Mouse (Mus musculus) layer of hippocampus, adult 2 months (tissue): ENCODE measurements at regions not wholly inside any gene's neighbourhood (a gene's known extent, or its start where the extent isn't known, plus 50 kb on each side); places are given as distances from the start of the nearest gene placed in this dataset.

Experiments
- DNase-seq, 2 experiments: peaks; one replicate each; pipeline ENCODE4 v3.0.0; 2022; ENCODE audit warnings: low spot score in 2 of 2
- H3K27ac ChIP-seq: fragments of 200-600 bp; 2 replicates; pipeline ENCODE4 v1.8.1; 2022
- H3K4me3 ChIP-seq: fragments of 200-600 bp; 2 replicates; pipeline ENCODE4 v1.8.1; 2022; ENCODE audit warnings: mild to moderate bottlenecking
- CTCF ChIP-seq: fragments of 200-600 bp; conservative IDR thresholded peaks from 2 replicates; pipeline ENCODE4 v1.8.1; 2022; ENCODE audit warnings: antibody characterized with exemption, mild to moderate bottlenecking, moderate library complexity

DNA sequence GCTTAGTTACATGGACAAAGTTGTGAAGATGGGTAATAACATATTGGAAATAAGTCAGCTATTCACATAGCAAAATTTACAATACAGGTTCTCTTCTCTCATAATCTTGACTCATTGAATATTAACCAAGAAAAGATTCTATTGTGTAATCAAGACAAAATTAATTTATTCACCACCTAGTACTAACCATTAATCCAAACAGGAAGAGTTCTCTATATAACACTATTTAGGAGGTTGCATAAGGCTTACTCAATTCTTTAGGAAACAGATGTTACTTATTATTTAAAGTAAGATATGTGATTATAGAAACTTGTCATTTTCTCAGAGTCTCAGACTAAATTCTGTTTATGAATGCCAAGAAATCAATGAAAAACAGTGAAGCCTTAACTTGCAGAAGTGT is 600.4 kb upstream of the Tusc1 start:
- TF ChIP-seq CTCF, result no peak
- H3K27ac ChIP-seq, result no peak overlapping the region
- DNase-seq, result no peak
- H3K4me3 ChIP-seq, result no peak overlapping the region

DNA sequence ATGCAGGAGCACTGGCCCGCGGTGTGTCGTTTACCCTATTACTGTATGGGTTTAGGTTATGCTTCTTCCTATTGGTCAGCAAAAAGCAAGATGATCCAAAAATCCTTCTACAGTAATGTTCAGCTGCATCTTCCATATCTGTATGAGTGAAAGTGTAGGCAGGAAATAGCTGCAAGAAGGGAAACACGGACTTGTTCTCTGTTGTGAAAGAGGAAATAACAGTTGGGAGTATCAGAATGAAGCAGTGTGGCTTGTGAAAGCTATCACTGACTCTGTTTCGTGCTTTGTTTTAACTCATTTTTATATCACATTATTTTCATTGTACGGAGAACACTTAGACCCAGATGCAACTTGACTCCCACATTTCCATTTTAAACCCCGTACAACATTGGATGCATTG is 591.8 kb upstream of the Tusc1 start:
- no peak overlapping the region for H3K27ac ChIP-seq
- no peak for DNase-seq
- TF ChIP-seq CTCF, result no peak
- no peak overlapping the region for H3K4me3 ChIP-seq

DNA sequence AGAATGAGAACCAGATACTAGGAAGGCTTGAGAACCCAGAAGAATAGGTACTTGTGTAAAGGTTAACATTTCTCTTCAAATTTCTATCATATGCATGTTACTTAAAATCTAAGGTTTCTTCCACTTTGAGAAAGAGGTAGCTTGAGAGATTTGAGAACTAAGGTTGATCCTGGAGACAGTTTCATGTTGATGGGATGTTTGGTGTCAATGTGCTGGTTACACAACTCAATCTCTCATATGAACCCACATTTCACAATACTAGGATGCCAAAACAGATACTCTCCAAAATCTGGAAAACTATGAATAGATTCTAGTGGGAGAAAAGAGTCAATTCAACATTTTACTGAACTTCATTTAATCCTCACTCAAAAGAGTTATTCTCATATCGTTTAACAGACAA is 589.1 kb upstream of the Tusc1 start:
- TF ChIP-seq CTCF, result no peak

DNA sequence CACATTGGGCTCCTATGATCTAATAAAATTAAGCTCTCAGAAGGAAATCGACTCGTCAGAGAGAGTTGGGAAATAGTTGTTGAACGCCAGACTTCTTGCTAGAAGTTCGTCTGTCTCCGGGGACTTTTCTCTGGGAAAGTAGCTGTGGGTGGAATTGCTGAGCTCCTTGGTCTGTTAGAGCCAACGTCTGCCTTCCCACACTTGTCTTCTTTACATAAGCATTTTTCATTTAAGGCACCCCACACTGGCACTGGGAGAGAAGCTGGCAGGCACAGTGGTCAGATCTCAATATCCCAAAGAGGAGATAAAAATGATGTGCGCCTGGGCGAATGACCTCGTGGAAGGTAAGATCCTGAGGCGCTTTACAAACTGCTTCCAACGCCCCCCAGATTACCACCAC is 551.3 kb upstream of the Tusc1 start:
- peak; percentile 18 to 55 for DNase-seq
- no peak for TF ChIP-seq CTCF
- Histone ChIP-seq H3K27ac (no peak overlapping the region), H3K4me3 (no peak overlapping the region)

More for the DNA sequence above, 589.1 kb upstream of the Tusc1 start:
- no peak overlapping the region for H3K4me3 ChIP-seq
- no peak for DNase-seq
- no peak overlapping the region for H3K27ac ChIP-seq

DNA sequence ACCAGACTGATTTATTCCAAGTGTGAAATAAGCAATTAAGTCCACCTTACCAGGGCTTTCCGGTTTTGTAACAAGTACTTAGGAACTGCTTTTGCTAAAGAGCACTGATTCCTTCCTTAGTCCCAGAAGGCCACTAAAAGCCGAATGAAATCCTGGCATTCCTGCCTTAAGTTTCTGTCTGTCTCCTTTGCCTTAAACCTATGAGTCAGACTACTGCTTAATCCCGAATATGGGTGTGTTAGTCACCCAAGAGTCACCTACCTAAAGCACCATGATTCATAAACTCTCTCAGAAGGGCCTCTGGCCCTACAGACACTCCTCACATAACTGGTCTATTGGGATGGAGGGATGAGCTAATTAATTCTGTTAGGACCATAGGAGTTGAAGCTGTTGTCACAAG is 546.0 kb upstream of the Tusc1 start:
- Histone ChIP-seq H3K4me3 (no peak overlapping the region), H3K27ac (no peak overlapping the region)
- TF ChIP-seq CTCF, result no peak
- DNase-seq, result no peak

DNA sequence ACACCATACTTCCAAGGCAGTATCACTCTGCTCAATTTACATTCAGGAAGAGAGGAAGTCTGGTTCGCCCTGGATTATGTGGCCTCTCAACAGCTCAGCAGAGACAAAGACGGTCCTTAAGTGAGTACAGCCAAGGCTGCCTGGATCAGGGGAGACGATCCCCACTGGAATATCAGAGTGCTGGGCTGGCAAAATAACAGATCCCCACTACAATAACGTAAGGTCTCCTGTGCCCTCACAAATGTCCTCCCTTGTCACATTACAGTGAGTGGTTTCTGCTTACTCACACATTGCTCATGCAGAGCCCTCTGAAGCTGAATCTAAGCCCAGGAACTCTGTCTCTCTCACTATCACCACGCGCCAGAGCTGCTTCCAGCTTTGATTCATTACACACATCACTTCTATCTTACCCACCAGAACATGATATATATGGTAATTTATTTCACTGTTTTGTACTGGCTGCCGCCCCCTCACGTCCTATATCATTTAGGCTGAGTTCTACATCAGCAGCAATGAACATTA is 544.1 kb upstream of the Tusc1 start:
- no peak for TF ChIP-seq CTCF
- DNase-seq, result peak in 1 of 2 experiments; percentile 4
- Histone ChIP-seq H3K4me3 (no peak overlapping the region), H3K27ac (no peak overlapping the region)

DNA sequence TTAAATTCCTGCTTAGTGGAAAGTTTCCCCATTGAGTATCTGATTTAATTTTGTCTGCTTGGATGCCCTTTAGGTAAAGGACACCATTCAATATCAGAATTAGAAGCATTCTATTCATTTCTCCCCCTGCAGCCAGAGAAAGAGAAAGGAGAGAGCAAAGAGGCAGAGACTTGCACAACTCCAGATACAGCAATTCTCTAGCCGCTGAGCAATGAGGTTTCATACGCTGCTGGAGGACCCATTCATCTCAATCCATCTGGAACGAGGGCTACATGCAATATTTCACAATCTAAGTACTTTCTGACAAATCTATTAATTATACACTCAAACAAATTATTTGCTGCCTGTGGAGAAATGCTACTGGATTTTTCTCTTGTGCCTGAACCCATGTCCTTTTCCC is 538.0 kb upstream of the Tusc1 start:
- DNase-seq, result no peak
- no peak overlapping the region for H3K4me3 ChIP-seq
- TF ChIP-seq CTCF, result no peak
- no peak overlapping the region for H3K27ac ChIP-seq

DNA sequence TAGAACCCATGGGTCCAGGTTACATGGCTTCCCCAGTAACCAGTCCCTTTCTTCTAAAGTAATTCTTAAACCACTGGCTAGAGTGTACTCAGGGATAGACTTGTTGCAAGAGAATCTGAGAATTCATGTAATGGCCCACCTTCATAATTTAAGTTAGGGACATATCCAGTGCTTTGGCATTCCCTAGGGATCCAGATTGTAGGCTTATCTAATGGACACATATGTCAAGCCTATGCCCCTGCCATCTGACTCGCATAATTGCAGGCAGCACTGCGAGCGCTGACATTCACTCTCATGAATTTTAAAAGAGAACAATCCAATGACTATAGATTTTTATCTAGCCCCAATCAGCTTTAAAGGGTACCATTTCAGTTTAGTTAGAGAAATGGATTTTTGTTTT is 518.1 kb upstream of the Tusc1 start:
- Histone ChIP-seq H3K27ac (no peak overlapping the region), H3K4me3 (no peak overlapping the region)
- no peak for DNase-seq
- no peak for TF ChIP-seq CTCF

DNA sequence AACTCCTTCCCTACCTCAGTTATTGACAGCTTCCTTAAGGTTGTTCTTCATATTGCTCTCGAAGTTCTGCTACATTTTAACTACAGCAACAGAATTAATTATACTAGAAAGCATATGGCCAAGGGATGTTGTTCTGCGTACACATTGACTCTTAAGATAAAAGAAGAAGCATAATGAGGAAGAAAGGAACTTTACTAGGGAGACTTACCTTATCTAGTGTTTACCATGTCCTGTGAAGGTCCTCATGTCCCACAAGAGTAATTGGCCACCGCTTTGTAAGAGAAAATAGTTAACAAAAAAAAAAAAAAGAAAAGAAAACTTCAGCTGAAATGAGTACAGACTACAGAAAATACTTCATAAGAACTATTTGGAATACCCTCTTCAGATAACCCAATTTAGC is 513.9 kb upstream of the Tusc1 start:
- TF ChIP-seq CTCF, result no peak
- H3K4me3 ChIP-seq, result no peak overlapping the region
- DNase-seq, result no peak
- no peak overlapping the region for H3K27ac ChIP-seq

DNA sequence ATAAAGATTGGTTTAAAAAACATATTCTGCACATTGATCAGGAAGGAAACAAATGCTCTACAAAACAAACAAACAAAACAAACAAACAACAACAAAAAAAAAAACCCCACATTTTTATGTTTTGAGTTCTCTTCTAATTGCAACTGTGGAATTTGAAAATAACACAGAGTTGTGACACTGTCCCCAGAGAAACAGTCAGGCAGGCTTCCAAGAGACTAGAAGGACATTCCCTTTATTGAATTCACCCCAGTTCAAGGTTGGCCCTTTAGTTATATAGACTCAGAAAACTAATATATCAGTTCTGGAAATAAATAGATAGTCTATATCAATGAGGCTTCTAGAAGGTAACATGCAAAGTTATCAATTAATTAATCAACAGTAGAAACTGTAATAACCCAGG is 495.4 kb upstream of the Tusc1 start:
- no peak for TF ChIP-seq CTCF
- H3K27ac ChIP-seq, result no peak overlapping the region
- no peak overlapping the region for H3K4me3 ChIP-seq
- no peak for DNase-seq

DNA sequence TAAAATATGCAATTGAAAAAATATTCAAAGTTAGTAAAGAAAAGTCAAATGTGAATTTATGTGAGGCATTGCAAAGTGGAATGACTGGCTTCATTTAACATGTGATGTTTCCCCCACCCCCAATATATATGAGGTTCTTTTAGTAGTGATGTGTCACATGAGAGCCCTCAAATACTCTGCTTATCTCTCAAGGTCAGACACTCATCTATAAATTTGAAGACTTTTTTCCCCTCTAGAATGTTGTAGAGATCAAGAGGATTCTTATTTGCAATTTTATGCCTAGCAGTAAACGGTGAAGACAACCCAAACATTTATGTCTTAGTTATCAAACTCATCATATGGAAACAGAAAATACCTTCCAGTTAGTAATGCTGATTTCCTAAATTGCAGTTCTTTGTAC is 457.8 kb upstream of the Tusc1 start:
- no peak for DNase-seq
- no peak for TF ChIP-seq CTCF
- H3K27ac ChIP-seq, result no peak overlapping the region
- no peak overlapping the region for H3K4me3 ChIP-seq

DNA sequence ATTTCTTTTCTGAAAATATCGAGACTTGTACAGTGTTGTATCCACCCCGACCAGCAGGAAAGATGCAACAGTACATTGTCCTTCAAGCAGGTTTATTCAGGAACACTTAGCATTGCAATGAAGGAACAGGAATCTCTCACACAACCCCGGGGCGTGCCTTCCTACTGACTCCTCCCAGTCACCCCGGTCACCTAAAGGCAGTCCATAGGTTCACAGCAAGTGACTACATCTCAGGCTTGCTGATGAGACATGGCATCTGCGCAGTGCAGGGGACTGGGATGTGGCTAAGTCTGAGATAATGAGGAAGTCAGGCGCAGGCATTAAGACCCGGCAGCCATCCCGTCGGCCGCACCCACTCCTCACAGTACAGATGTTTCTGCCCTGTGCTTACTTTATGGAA is 454.8 kb upstream of the Tusc1 start:
- Histone ChIP-seq H3K27ac (no peak overlapping the region), H3K4me3 (no peak overlapping the region)
- DNase-seq, result no peak
- TF ChIP-seq CTCF, result no peak

DNA sequence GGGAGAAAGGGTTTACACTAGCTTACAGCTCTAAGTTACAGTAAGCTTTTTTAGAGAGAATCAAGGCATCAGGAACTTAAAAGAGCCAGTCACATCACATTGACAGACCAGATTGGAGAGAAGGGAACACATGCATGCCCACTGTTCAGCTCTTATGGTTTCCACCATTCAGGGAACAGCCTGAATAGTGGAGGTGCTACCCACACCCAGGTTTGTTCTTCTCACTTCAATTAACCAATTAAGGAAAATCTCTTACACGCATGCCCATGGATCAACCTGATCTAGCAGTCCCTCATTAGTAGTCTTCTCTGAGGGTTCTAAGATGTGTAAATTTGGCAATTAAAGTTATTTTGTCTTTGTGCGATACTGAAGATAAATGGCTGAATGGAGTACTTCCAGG is 419.2 kb upstream of the Tusc1 start:
- Histone ChIP-seq H3K4me3 (no peak overlapping the region), H3K27ac (no peak overlapping the region)
- no peak for DNase-seq
- TF ChIP-seq CTCF, result no peak

DNA sequence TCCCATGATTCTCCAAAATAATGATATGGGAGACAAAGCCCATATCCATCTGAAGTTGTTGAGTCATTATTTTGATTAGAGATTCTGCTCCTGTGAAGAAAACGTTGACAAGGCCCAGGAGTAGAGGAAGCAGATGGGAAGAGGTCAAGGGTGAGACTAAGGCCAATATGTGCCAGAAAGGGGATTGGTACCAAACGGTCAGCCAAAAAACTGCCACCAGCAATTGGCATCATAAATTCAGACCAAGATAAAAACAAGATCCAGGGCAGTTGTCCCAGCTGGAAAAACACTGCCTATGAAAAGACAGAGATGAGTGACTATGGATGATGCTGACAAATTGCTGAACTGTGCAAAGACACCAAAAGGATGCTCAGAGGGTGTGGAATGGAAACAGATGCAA is 411.0 kb upstream of the Tusc1 start:
- no peak for DNase-seq
- H3K4me3 ChIP-seq, result no peak overlapping the region
- H3K27ac ChIP-seq, result no peak overlapping the region
- TF ChIP-seq CTCF, result no peak

DNA sequence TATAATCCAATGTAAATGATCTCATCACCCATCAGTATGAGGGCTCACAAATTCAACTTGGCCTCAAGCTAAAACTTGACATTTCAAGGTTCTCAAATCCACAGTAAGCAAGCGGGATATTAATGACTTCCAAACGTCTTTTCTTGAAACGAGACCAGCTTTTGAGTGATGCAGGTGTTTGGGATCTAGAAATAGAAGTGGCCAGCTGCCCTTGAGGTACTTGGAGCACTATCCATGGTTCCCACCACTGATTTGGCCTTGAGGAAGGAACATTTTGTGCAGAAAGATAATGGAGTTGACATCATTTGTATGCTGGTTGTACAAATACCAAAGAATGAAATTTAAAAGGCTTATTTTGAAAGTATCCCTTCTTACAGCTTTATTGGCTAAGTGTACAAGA is 378.4 kb upstream of the Tusc1 start:
- no peak for DNase-seq
- TF ChIP-seq CTCF, result no peak
- no peak overlapping the region for H3K4me3 ChIP-seq

More for the DNA sequence above, 378.4 kb upstream of the Tusc1 start:
- H3K27ac ChIP-seq, result no peak overlapping the region
